In genomic region chr9:59482419-59482818, GRCm38 (mm10) we compare ENCODE assay signal across 8 mouse cellular contexts. TPM values are rescaled to one million over a fixed set of nuclear protein-coding genes. Genes with fewer than 3 reads are reported as not detected.
A peak's percentile ranks its signal among the peaks of the same experiment; 100 is the strongest.
DNase-seq lines count a peak whose midpoint lies in the region; ATAC-seq and TF ChIP-seq lines count a peak whose summit lies in the region.

No protein-coding gene starts in this region.

- H3K27me3 ChIP-seq in heart, embryonic 14.5 days (ENCODE audit: control insufficient read depth, insufficient read depth, low read length): no peaks in the 10 kb centered on the region
- H3K27me3 ChIP-seq in hindbrain, embryonic 14.5 days (ENCODE audit: control insufficient read depth, insufficient read depth, low read length): no peaks in the 10 kb centered on the region
- no peaks in the 10 kb centered on the region for H3K27me3 ChIP-seq in stomach, postnatal 0 days (ENCODE audit: control insufficient read depth, insufficient read depth, low read length)

- no peak for DNase-seq in heart, adult 11 months
- peak; percentile 40 to 62 for DNase-seq in CD8-positive naive resting alpha-beta T cell, adult 2 months (ENCODE audit: low read depth in 2 of 2, low spot score in 2 of 2)
- DNase-seq in adrenal gland, adult 2 months: peak; percentile 51
- DNase-seq in hindbrain, embryonic 14.5 days (ENCODE audit: low spot score): no peak
- DNase-seq in lung, postnatal 4 days: peak; percentile 24 to 47
- DNase-seq in stomach, postnatal 0 days (ENCODE audit: low spot score): peak; percentile 50
- DNase-seq in ovary, adult 18-20 months (ENCODE audit: low spot score): no peak

- peak; percentile 67 for TF ChIP-seq CTCF in stomach, postnatal 0 days (IDR thresholded peaks at IDR 0.05; ENCODE audit: low read depth)

- TF ChIP-seq EP300 in stomach, postnatal 0 days (optimal IDR thresholded peaks at IDR 0.05): no peak

- ATAC-seq in heart, embryonic 14.5 days (ENCODE audit: insufficient number of reproducible peaks, insufficient read depth, low FRiP score, low read depth): no peak
- ATAC-seq in hindbrain, embryonic 14.5 days (ENCODE audit: low FRiP score): no peak
- no peak for ATAC-seq in stomach, postnatal 0 days (ENCODE audit: low FRiP score, low TSS enrichment)

- H3K4me3 ChIP-seq in heart, embryonic 14.5 days (ENCODE audit: control insufficient read depth in 1 of 2, insufficient read depth in 1 of 2, low read depth in 1 of 2, low read length in 2 of 2): no peak overlapping the region
- H3K4me3 ChIP-seq in hindbrain, embryonic 14.5 days (replicated peaks; ENCODE audit: low read length): no peak overlapping the region
- H3K4me3 ChIP-seq in stomach, postnatal 0 days (ENCODE audit: low read depth, low read length): no peak overlapping the region

- WGBS in heart, embryonic 14.5 days: 22% methylated on average over 1 of the region's 1 CpGs
- WGBS in hindbrain, embryonic 14.5 days: 25% methylated on average over 1 of the region's 1 CpGs
- WGBS in stomach, postnatal 0 days: 33% methylated on average over 1 of the region's 1 CpGs

- H3K27ac ChIP-seq in heart, embryonic 14.5 days (replicated peaks in 1 of 2; ENCODE audit: control insufficient read depth in 1 of 2, insufficient read depth in 1 of 2, low read depth in 2 of 2, low read length in 2 of 2): no peak overlapping the region
- H3K27ac ChIP-seq in hindbrain, embryonic 14.5 days: no peak overlapping the region
- no peak overlapping the region for H3K27ac ChIP-seq in stomach, postnatal 0 days (replicated peaks)

- H3K36me3 ChIP-seq in heart, embryonic 14.5 days (ENCODE audit: control insufficient read depth, insufficient read depth, low read length): no peaks in the 10 kb centered on the region
- peaks cover under 1% of the 10 kb centered on the region; the same call in 1 of the 2 replicates for H3K36me3 ChIP-seq in hindbrain, embryonic 14.5 days (replicated peaks; ENCODE audit: control insufficient read depth, insufficient read depth)
- H3K36me3 ChIP-seq in stomach, postnatal 0 days (ENCODE audit: control insufficient read depth, insufficient read depth, low read length): no peaks in the 10 kb centered on the region

- H3K9me3 ChIP-seq in heart, embryonic 14.5 days (ENCODE audit: control insufficient read depth, low read length): no peaks in the 10 kb centered on the region
- H3K9me3 ChIP-seq in hindbrain, embryonic 14.5 days (ENCODE audit: control insufficient read depth, low read length): no peaks in the 10 kb centered on the region
- H3K9me3 ChIP-seq in stomach, postnatal 0 days (ENCODE audit: control insufficient read depth, low read length): no peaks in the 10 kb centered on the region

- H3K4me1 ChIP-seq in heart, embryonic 14.5 days (ENCODE audit: control insufficient read depth in 2 of 2, insufficient read depth in 2 of 2, low read length in 2 of 2): peaks cover 0 to 34% of the 10 kb centered on the region in 2 experiments; a peak in 2 of 4 replicates
- peaks cover 42% of the 10 kb centered on the region for H3K4me1 ChIP-seq in hindbrain, embryonic 14.5 days (replicated peaks; ENCODE audit: control insufficient read depth, insufficient read depth, low read length)
- no peaks in the 10 kb centered on the region for H3K4me1 ChIP-seq in stomach, postnatal 0 days (replicated peaks; ENCODE audit: control insufficient read depth, insufficient read depth)

- H3K9ac ChIP-seq in heart, embryonic 14.5 days (ENCODE audit: low read length): no peak overlapping the region
- H3K9ac ChIP-seq in hindbrain, embryonic 14.5 days: no peak overlapping the region
- no peak overlapping the region for H3K9ac ChIP-seq in stomach, postnatal 0 days (ENCODE audit: low read length)

- H3K4me2 ChIP-seq in heart, embryonic 14.5 days (ENCODE audit: low read length): peak overlapping the region; percentile 39; the same call in 1 of the 2 replicates
- peak overlapping the region; percentile 30 for H3K4me2 ChIP-seq in hindbrain, embryonic 14.5 days (replicated peaks)
- no peak overlapping the region for H3K4me2 ChIP-seq in stomach, postnatal 0 days (replicated peaks; ENCODE audit: low read depth)

RNA-seq across cellular contexts. Expression of gene Arih1, which starts 4.0 kb away (rescaled TPM):
- 14.9 and 18.3 TPM in 2 replicates for polyA plus RNA-seq in heart, embryonic 14.5 days (2014; fragmentation: Nextera tagmentation; extraction: Ambion mirVana)
- 100 to 1,000 TPM in 1 of 2 experiments, 10 to 100 TPM in 1; 99.3 to 152 TPM for total RNA-seq in adrenal gland, adult 2 months (2021)
- 10.2 and 13.6 TPM in 2 replicates for polyA plus RNA-seq in adrenal gland, adult 2 months (2012; rRNA removed)
- polyA plus RNA-seq in hindbrain, embryonic 14.5 days (2014; fragmentation: Nextera tagmentation; extraction: Ambion mirVana): 16.9 and 18.0 TPM in 2 replicates
- 4.9 and 8.1 TPM in 2 replicates for polyA plus RNA-seq in stomach, postnatal 0 days (2015; fragmentation: Nextera tagmentation; extraction: Ambion mirVana)

RNA-seq across cellular contexts. Expression of gene Hexa, which starts 56.9 kb away (rescaled TPM):
- 87.6 and 91.4 TPM in 2 replicates for polyA plus RNA-seq in heart, embryonic 14.5 days (2014; fragmentation: Nextera tagmentation; extraction: Ambion mirVana)
- 100 to 1,000 TPM; 134 to 162 TPM for total RNA-seq in adrenal gland, adult 2 months (2021)
- 123 and 137 TPM in 2 replicates for polyA plus RNA-seq in adrenal gland, adult 2 months (2012; rRNA removed)
- 66.6 and 67.2 TPM in 2 replicates for polyA plus RNA-seq in hindbrain, embryonic 14.5 days (2014; fragmentation: Nextera tagmentation; extraction: Ambion mirVana)
- 39.2 and 42.3 TPM in 2 replicates for polyA plus RNA-seq in stomach, postnatal 0 days (2015; fragmentation: Nextera tagmentation; extraction: Ambion mirVana)

RNA-seq across cellular contexts. Expression of gene Tmem202, which starts 57.2 kb away (rescaled TPM):
- polyA plus RNA-seq in heart, embryonic 14.5 days (2014; fragmentation: Nextera tagmentation; extraction: Ambion mirVana): 0.55 TPM in 1 of 2 replicates, not detected in the other
- 1 to 10 TPM; 2.5 to 3.5 TPM for total RNA-seq in adrenal gland, adult 2 months (2021)
- polyA plus RNA-seq in adrenal gland, adult 2 months (2012; rRNA removed): 4.1 and 4.4 TPM in 2 replicates
- 0.91 and 0.96 TPM in 2 replicates for polyA plus RNA-seq in hindbrain, embryonic 14.5 days (2014; fragmentation: Nextera tagmentation; extraction: Ambion mirVana)
- polyA plus RNA-seq in stomach, postnatal 0 days (2015; fragmentation: Nextera tagmentation; extraction: Ambion mirVana): 0.25 and 0.59 TPM in 2 replicates

Comparison
In these comparisons a context has a peak if more than half of its experiments do, and no peak if none do; other contexts are left out.
1. DNase-seq: peak in CD8-positive naive resting alpha-beta T cell, adult 2 months (2 of 2), adrenal gland, adult 2 months (single experiment), lung, postnatal 4 days (2 of 2) and stomach, postnatal 0 days (single experiment); none in heart, adult 11 months (single experiment), hindbrain, embryonic 14.5 days (single experiment) and ovary, adult 18-20 months (single experiment).